Mouse (Mus musculus): ENCODE results near the gene Gm4131.

DNA sequence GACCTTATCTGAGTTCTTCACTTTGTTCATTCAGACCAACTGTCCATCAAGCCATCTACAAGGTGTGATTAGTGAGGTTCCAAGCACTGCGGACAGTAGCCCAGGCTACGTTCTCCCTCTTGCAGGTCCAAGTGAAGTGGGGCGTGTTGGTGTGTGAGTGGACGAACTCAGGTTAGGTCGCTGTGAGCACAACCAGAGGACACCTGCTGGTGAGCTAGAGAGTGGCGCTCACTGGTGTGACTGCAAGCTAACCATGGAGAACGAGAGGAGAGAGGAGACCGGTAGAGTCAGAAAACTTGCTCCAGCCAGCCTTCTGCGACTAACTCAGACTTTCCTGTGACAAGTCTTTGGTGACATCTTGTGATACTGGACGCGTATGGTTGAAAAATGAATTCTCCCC is 107.2 kb downstream of the Gm4131 start:
- TF ChIP-seq CTCF (IDR thresholded peaks at IDR 0.05; ENCODE audit: extremely low read depth, insufficient read length, insufficient replicate concordance, low read depth, low read length) = no peak
- no peak for TF ChIP-seq POLR2A (IDR thresholded peaks at IDR 0.05; ENCODE audit: low read depth, low read length)

All from small intestine, adult 2 months (tissue).